Mouse (Mus musculus) Patski (cell line): ENCODE measurements around the gene Btg4. TPM values are rescaled to one million over a fixed set of nuclear protein-coding genes. Genes with fewer than 3 reads are reported as not detected.

Experiments used
- ATAC-seq: fragments of 100-300 bp; one replicate; pipeline ENCODE4 v1.8.0; 2021
- CTCF ChIA-PET: fragments of 350-600 bp; sonication (Branson Sonifier 250); formaldehyde crosslinking; loops from one replicate; lab custom pipeline; 2022; ENCODE audit warnings: inconsistent platforms; lab: Charles Lee
- POLR2A ChIA-PET: fragments of 350-600 bp; sonication (Branson Sonifier 250); formaldehyde crosslinking; loops from one replicate; lab custom pipeline; 2022; ENCODE audit warnings: antibody characterized with exemption, inconsistent platforms; lab: Charles Lee
- DNase-seq: peaks from one replicate; pipeline ENCODE4 v3.0.0-alpha.2; 2011; ENCODE audit warnings: low read depth, low spot score
- H3K27me3 ChIP-seq: fragments of 371-371 bp; one replicate; pipeline ENCODE4 v1.5.1; 2021
- CTCF ChIP-seq: fragments of 100-300 bp; IDR thresholded peaks from one replicate; pipeline ENCODE4 v1.5.1; 2021
- in situ Hi-C: fragments of 300-500 bp; cut with MboI; formaldehyde crosslinking; loops from 3 replicates; pipeline ENCODE4 v1.11.1; 2018; ENCODE audit warnings: low pct_unique_long_range_greater_than_20kb, mixed read lengths
- polyA plus RNA-seq: library from polyadenylated mRNA; unstranded; gene quantifications from one replicate; pipeline ENCODE4 v1.2.3, GENCODE M21; 2021

The Btg4 gene
- polyA plus RNA-seq, 1 experiment from 2014 or later, result not detected

DNA sequence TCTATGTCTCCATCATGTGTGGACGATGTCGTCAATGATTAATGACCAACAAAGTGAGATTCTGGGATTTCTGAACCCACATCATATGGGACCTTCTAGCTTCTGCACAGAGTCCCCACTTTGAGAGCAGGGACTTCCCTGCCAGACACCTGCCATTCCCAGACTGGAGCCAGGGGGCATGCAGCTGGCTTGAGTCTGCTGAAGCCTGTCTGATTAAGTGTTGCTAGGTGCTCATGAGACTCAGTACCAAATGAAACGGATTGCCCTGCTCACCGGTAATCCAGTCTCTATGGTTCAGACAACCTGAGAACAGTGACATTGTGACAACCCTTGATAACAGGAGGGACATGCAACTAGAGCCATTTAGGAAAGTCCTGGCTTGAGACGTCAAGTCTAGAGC lies 103.3 kb downstream of the Btg4 start:
- ChIA-PET CTCF (interaction anchor here (2.8 kb wide), 1 partner anchor 128 kb away, joined by 27 read pairs; no protein-coding TSS in a partner anchor), POLR2A (no interaction called here)
- DNase-seq (no peak), ATAC-seq (no peak)
- no peak for TF ChIP-seq CTCF
- in situ Hi-C loops, result loop anchor here (5.0 to 25.0 kb wide), 2 partner anchors 128 to 748 kb away; no protein-coding TSS in a partner anchor
- H3K27me3 ChIP-seq, result peaks cover 24% of the 10 kb centered on the region

DNA sequence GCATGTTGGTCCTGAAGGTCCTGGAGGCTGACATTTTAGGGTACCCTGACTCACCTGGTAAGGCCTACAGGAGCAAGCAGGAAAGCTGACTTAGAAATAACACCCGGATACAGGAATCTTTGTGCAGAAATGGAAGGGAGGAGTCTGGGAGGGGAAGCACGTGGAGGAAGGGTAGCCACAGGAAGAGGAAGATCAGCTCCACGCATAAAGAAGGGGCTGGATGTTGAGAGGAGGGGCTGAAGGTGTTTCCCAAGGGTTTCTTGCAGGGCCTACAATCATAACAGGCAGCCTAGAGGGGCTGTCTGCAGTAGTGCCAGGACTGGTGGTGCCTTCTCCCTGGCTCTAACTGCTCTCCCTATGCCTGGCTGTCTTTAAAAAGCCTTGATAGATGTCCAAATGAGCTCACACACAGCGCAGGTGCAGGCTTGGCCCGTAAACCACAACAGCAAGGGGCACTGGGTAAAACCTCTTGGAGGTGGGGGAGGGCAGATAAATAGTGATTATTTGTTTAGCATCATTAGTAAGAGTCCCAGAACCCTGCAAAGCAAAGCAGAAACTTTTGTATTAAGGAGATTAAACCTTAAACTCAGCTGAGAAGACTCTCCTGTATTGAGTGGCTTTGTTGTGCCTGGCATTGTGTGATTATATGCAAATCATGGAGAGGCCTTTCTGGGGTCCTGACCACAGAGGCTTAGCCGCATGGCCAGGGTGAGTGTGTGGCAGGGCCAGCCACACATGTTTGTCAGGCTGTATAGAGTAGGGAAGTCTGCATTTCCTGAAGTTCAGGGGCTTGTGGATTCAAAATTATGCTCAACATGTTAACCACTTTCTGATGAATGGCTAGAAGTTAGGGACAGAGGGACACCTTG lies 104.8 kb downstream of the Btg4 start, which contains the start of gene Gm32742:
TSS of gene Gm32742 (minus strand) at position 206 of the 869 bp plus-strand sequence.
- no peak for ATAC-seq
- H3K27me3 ChIP-seq, result peaks cover 8% of the 10 kb centered on the region
- no peak for TF ChIP-seq CTCF
- in situ Hi-C loops, result loop anchor here (25.0 kb wide), 1 partner anchor 747 kb away; no protein-coding TSS in a partner anchor
- DNase-seq, result no peak
- ChIA-PET POLR2A (no interaction called here), CTCF (interaction anchor here (1.0 kb wide), 1 partner anchor 128 kb away, joined by 3 read pairs; no protein-coding TSS in a partner anchor)

DNA sequence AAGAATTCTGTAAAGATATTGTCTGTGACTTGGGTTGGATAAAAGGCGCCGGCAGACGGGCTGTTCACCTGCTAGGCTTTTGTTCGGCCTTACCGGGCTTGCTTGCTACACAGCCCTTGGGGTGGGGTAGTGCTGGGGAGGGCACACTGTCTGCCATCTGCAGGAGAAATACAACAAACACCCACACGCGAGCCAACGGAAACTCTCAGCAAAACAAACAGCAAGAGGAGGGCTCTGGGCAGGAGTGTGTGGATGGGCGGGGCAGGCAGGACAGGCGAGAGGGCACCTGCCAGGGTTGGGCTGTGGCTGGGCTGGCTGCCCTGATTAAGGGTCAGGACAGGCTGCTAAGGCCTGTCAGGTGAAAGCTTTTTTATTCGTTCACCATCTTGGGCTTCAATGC lies 107.3 kb downstream of the Btg4 start:
- DNase-seq (no peak), ATAC-seq (no peak)
- in situ Hi-C loops, result loop anchor here (25.0 kb wide), 1 partner anchor 744 kb away; no protein-coding TSS in a partner anchor
- POLR2A ChIA-PET, result interaction anchor here (0.9 kb wide), 1 partner anchor 10 kb away, joined by 3 read pairs; no protein-coding TSS in a partner anchor
- CTCF ChIA-PET, result interaction anchor here (0.6 kb wide), 1 partner anchor 28 kb away, joined by 3 read pairs; no protein-coding TSS in a partner anchor
- no peak for TF ChIP-seq CTCF
- H3K27me3 ChIP-seq, result no peaks in the 10 kb centered on the region

DNA sequence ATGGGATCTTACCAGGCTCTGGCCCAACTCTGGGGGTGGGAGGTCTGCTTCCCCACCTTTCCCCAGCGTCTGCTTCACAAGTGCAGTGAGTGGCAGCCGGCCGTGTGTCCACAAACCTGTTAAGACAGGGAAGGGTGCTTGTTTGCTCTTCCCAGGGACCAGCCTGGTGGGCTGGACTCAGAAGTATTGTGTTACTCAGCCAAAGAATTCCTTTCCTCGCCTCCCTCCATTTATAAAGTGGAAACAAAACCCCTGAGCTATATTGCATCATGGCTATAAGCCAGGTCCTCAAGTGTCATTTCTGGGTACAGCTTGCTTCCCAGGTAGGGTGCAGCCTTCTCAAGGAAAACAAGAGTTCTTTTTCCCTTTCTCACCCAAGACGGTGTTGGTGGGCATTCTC lies 108.0 kb downstream of the Btg4 start:
- POLR2A ChIA-PET, result no interaction called here
- ATAC-seq (no peak), DNase-seq (no peak)
- CTCF ChIA-PET, result no interaction called here
- TF ChIP-seq CTCF, result no peak
- H3K27me3 ChIP-seq, result no peaks in the 10 kb centered on the region
- in situ Hi-C loops, result loop anchor here (25.0 kb wide), 1 partner anchor 744 kb away; no protein-coding TSS in a partner anchor

DNA sequence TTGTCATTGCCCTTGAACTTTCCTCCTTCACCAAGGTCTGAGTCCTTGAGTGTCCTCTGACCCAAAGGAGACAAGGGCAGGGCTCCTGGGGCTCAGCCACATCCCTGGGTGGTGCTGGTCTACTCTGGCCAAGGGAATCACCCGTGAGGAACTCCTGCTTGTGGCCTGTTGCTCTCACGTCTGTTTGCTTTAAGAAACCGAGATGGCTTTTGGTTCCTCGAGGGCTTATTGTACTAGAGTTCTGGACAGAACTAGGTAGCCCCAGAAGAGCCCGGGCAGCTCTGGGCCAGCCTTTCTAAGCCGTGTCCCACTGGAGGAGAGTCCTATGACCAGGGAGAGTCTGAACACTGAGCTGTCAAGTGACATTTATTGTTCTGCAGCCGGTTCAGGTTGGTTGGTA lies 108.4 kb downstream of the Btg4 start:
- H3K27me3 ChIP-seq, result no peaks in the 10 kb centered on the region
- CTCF ChIA-PET, result no interaction called here
- in situ Hi-C loops, result loop anchor here (25.0 kb wide), 1 partner anchor 743 kb away; no protein-coding TSS in a partner anchor
- POLR2A ChIA-PET, result no interaction called here
- DNase-seq (no peak), ATAC-seq (no peak)
- no peak for TF ChIP-seq CTCF

Other genes starting within 250 kb of the Btg4 start
- 34.9 TPM for gene Ppp2r1b, start 215.6 kb upstream of the Btg4 start, polyA plus RNA-seq
- 17.3 TPM for gene Sik2, start 51.8 kb upstream of the Btg4 start, polyA plus RNA-seq
- gene Layn, start 16.2 kb downstream of the Btg4 start, polyA plus RNA-seq, result not detected
- not detected for gene 4833427G06Rik, start 41.2 kb downstream of the Btg4 start, polyA plus RNA-seq
- gene Gm32742, start 104.6 kb downstream of the Btg4 start, polyA plus RNA-seq, result under 0.01 TPM
- gene Pou2af1, start 152.8 kb downstream of the Btg4 start, polyA plus RNA-seq, result not detected
- 3.5 TPM for gene Colca2, start 217.7 kb downstream of the Btg4 start, polyA plus RNA-seq